Mouse (Mus musculus): ENCODE results near the gene Sppl2b. TPM values are rescaled to one million over a fixed set of nuclear protein-coding genes. Genes with fewer than 3 reads are reported as not detected.

The Sppl2b gene
- total RNA-seq, 2 experiments from 2014 or later = 11.3 to 18.5 TPM

DNA sequence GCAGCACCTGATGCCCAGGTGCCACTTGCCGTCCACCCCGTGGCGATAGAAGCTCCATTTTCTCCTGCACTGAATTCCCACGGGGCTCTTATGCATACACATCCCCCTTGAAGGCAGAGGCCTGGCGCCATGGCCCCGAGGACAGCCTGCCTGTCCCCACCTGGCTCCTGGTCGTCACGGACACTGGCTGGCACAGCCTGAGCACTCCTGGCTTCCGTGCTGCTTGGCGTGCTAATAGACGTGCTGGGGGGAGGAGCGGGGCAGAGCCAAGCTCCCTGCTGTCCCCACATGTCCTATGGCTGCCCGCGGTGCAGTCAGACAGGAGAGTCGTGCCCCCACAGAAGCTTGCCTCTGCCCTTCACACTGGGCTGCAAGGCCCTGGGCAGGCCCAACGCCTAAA lies 9.4 kb downstream of the Sppl2b start:
- Histone ChIP-seq H3K27ac (peak overlapping the region; percentile 82), H3K4me3 (no peak overlapping the region)
- intact Hi-C loops (cut with DNase I) = no loop called here
- peak; percentile 89 for DNase-seq
- TF ChIP-seq CTCF (IDR thresholded peaks at IDR 0.05) = no peak

DNA sequence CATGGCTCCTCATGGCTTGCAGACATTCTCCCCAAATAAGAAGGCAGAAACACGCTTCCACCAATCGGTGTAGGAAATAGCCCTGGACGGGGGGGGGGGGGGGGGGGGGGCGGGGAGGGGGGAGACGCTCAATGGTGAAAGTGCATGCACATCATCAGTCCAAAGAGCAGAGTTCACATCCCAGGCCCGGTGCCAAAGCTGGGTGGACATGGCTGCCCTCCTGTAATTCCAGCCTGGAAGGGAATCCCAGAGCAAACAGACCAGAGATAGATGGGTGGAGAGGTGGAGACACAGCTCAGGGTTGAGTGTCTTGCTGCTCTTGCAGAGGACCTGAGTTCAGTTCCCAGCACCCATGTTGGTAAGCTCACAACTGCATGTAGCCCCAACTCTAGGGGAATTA lies 15.9 kb downstream of the Sppl2b start:
- DNase-seq = no peak
- Histone ChIP-seq H3K27ac (no peak overlapping the region), H3K4me3 (no peak overlapping the region)
- intact Hi-C loops (cut with DNase I) = no loop called here
- TF ChIP-seq CTCF (IDR thresholded peaks at IDR 0.05) = no peak

DNA sequence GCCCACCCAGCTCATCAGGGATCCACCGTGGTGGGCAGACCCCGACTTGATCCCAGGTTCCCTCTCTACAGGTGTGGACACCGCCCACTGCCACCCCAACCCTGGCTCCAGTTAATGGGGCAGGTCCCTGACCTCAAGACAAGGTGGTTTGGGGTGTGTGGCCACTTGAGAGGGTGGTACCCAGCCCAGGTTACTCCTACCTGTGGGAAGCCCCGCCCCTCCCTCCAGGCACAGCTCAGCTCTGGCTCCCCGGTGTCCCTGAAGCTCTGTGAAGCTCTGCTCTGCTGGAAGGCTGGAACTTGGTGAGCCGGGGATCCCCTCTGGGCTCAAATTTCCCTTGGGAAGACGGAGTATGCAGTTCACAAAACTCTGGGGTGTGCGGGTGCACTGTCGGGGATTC lies 16.5 kb downstream of the Sppl2b start, which contains the start of gene Tmprss9:
TSS of gene Tmprss9 (plus strand) at position 268 of the 400 bp plus-strand sequence.
- intact Hi-C loops (cut with DNase I) = no loop called here
- no peak for TF ChIP-seq CTCF (IDR thresholded peaks at IDR 0.05)
- Histone ChIP-seq H3K4me3 (no peak within 1 kb of the TSS), H3K27ac (no peak within 1 kb of the TSS)
- DNase-seq = no peak

DNA sequence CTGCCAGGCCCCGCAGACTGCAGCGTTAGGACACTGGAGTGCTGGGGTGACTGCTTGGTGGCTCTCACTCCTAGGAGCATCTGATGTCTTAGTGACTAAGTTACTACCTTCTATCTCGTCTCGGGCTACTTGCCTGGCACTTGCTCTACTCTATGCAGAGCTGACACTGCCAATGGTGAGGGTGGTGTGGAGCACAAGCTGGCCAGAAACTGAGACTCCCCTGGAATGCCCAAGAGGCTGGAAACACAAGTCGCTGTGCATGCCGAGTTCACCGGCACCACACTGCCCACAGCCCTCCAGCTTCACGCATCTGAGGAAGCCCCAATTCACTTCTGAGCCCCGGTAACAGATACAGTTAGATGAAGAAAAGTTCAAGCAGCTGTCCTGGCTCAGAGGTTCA lies 19.0 kb downstream of the Sppl2b start:
- no peak for TF ChIP-seq CTCF (IDR thresholded peaks at IDR 0.05)
- DNase-seq = peak; percentile 76
- H3K4me3 ChIP-seq = no peak overlapping the region
- intact Hi-C loops (cut with DNase I) = no loop called here
- peak overlapping the region; percentile 80 for H3K27ac ChIP-seq

DNA sequence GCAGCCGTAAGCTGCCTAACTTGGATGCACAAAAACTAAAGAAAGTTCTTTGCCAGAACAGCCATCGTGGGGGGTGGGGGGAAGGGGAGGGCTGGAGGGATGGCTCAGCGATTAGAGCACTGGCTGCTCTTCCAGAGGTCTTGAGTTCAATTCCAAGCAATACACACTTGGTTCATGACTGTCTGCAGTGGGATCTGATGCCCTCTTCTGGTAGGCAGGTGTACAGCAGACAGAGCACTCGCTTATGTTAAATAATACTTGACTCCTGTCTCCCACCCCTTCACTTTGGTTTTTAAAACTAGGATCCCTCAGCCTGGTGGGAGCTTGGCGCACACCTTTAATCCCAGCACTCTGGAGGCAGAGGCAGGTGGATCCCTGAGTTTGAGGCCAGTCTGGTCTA lies 21.0 kb downstream of the Sppl2b start:
- intact Hi-C loops (cut with DNase I) = loop anchor here (2.0 kb wide), 1 partner anchor 53 kb away; no protein-coding TSS in a partner anchor
- peak; percentile 95 for TF ChIP-seq CTCF (IDR thresholded peaks at IDR 0.05)
- DNase-seq = peak; percentile 64

DNA sequence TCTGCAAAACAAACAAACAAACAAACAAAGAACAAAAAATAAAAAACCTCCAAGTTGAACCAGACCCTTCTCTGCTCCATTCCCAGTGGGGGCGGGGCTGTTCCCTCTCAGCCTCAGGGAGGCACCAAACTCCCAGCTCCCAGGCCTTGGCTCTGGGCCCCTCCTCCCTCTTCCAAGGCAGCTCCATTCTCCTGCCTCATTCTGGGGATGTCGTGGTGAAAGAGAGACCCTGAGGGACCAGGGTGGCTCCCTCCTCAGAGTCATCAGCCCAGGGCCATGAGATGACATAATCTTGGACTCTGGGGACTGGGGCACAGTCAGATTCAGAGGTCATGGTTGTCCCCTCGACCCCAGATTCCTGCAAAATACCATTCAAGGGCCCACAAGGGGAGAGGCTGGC lies 21.5 kb downstream of the Sppl2b start:
- no peak for TF ChIP-seq CTCF (IDR thresholded peaks at IDR 0.05)
- DNase-seq = no peak
- Histone ChIP-seq H3K4me3 (no peak overlapping the region), H3K27ac (no peak overlapping the region)
- intact Hi-C loops (cut with DNase I) = loop anchor here (2.0 kb wide), 1 partner anchor 54 kb away; no protein-coding TSS in a partner anchor

More for the DNA sequence above, 21.0 kb downstream of the Sppl2b start:
- no peak overlapping the region for H3K27ac ChIP-seq
- no peak overlapping the region for H3K4me3 ChIP-seq

DNA sequence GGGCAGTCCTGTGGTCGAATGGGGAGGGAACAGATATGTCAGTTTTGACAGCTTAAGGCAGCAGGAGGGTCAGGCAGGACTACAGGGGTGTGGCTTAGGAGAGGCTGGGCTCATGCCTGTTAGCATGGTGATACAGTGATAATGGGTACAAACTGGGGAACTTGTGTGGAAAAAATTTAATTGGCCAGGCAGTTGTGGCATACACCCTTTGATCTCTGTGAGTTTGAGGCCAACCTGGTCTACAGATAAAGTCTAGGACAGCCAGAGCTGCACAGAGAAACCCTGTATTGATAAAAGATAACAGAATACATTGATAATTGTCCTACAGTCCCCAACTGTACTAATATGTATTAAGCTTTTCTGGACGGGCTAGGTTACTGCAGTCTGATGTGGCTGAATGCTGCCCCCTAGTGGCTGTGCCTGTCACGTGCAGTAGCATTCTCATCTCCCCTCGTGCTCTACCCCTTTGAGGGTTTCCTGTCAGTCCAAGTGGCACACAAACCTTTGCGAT lies 25.1 kb downstream of the Sppl2b start:
- intact Hi-C loops (cut with DNase I) = loop anchor here (1.0 kb wide), 1 partner anchor 133 kb away; no protein-coding TSS in a partner anchor
- no peak overlapping the region for H3K27ac ChIP-seq
- peak; percentile 96 for TF ChIP-seq CTCF (IDR thresholded peaks at IDR 0.05)
- DNase-seq = peak; percentile 77
- H3K4me3 ChIP-seq = no peak overlapping the region

DNA sequence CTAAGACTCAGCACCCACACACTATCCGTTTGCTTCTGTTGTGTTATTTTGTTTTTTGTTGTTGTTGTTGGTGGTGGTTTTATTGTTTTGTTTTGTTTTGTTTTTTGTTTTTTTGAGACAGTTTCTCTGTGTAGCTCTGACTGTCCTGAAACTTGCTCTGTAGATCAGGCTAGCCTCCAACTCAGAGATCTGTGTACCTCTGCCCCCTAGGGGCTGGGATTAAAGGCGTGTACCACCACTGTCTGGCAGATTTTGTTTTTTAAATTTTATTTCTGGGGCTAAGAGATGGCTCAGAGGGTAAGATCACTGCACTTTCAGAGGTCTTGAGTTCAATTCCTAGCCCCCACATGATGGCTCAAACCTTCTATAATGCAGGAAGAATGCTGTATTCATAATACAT lies 25.8 kb downstream of the Sppl2b start:
- no peak overlapping the region for H3K4me3 ChIP-seq
- no peak for DNase-seq
- H3K27ac ChIP-seq = no peak overlapping the region
- TF ChIP-seq CTCF (IDR thresholded peaks at IDR 0.05) = no peak
- intact Hi-C loops (cut with DNase I) = loop anchor here (1.0 kb wide), 2 partner anchors 114 to 134 kb away; no protein-coding TSS in a partner anchor

DNA sequence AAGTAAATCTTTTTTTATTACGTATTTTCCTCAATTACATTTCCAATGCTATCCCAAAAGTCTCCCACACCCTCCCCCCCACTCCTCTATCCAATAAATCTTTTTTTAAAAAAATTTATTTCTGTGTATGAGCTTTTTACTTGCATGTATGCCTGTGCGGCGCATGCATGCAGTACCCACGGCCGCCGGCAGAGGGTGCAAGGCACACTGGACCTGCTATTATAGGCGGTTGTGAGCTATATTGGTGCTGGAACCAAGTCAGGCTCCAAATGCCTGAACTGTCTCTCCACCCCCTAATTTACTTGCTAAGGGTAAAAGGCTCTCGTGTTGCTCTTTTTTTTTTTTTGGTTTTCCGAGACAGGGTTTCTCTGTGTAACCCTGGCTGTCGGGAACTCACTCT lies 26.2 kb downstream of the Sppl2b start:
- peak; percentile 85 for DNase-seq
- peak; percentile 76 for TF ChIP-seq CTCF (IDR thresholded peaks at IDR 0.05)
- intact Hi-C loops (cut with DNase I) = loop anchor here (1.0 kb wide), 1 partner anchor 114 kb away; no protein-coding TSS in a partner anchor
- H3K27ac ChIP-seq = no peak overlapping the region
- H3K4me3 ChIP-seq = no peak overlapping the region

DNA sequence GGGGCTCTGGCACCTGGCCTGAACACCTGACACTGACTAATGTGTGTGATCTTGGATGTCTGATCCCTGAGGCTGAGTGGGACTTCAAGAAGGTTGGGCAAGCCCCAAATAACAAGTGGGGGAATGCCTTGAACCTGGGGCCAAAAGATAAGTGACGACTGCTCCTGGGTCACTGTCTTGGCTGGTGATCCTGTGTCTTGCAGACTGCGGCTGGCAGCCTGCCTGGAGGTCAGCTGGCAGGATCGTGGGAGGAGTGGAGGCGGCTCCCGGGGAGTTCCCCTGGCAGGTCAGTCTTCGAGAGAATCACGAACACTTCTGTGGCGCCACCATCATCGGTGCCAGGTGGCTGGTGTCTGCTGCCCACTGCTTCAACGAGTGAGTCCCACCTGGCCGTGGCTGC lies 32.1 kb downstream of the Sppl2b start:
- intact Hi-C loops (cut with DNase I) = no loop called here
- DNase-seq = peak; percentile 89
- Histone ChIP-seq H3K4me3 (0 out of 2 replicates have a peak overlapping the region, but pooled peaks have one; percentile 4), H3K27ac (no peak overlapping the region)
- TF ChIP-seq CTCF (IDR thresholded peaks at IDR 0.05) = no peak

DNA sequence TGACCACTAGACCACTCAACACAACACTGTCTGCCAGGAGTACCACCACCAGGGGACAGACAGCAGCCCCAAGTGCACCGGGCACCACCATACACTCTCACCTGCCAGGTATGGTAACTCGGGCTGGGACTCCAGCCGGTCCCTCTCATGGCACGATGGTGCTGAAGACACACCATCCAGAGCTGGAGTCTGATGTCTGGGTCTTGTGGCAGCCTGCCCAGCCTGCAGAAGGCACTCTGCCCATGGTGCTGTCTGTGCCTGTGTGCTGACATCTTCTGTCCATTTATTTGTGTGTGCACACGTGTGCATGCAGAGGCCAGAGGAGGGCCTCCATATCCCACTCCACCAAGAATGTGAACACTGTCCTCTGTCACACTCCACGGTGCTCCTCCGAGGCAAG lies 40.0 kb downstream of the Sppl2b start:
- Histone ChIP-seq H3K4me3 (no peak overlapping the region), H3K27ac (no peak overlapping the region)
- DNase-seq = no peak
- intact Hi-C loops (cut with DNase I) = no loop called here
- TF ChIP-seq CTCF (IDR thresholded peaks at IDR 0.05) = no peak

DNA sequence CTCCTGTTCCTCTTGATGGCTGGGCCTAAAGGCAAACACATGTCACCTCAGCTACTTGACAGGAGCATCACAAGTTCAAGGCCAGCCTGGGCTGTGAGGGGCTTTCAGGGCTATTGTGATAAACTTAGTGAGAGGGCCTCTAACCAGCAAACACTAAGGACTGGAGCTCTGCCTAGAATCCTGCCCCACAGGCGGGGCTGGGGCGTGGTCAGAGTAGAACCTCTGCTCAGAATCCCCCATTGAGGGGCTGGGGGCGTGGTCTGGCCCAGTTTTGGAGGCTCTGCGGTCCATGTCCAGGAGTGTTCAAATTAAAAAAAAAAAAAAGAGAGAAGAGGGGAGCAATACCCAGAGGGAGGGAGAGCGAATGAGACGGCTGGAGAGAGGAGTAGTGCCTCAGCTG lies 40.6 kb downstream of the Sppl2b start:
- Histone ChIP-seq H3K4me3 (no peak overlapping the region), H3K27ac (no peak overlapping the region)
- intact Hi-C loops (cut with DNase I) = no loop called here
- no peak for TF ChIP-seq CTCF (IDR thresholded peaks at IDR 0.05)
- DNase-seq = no peak

DNA sequence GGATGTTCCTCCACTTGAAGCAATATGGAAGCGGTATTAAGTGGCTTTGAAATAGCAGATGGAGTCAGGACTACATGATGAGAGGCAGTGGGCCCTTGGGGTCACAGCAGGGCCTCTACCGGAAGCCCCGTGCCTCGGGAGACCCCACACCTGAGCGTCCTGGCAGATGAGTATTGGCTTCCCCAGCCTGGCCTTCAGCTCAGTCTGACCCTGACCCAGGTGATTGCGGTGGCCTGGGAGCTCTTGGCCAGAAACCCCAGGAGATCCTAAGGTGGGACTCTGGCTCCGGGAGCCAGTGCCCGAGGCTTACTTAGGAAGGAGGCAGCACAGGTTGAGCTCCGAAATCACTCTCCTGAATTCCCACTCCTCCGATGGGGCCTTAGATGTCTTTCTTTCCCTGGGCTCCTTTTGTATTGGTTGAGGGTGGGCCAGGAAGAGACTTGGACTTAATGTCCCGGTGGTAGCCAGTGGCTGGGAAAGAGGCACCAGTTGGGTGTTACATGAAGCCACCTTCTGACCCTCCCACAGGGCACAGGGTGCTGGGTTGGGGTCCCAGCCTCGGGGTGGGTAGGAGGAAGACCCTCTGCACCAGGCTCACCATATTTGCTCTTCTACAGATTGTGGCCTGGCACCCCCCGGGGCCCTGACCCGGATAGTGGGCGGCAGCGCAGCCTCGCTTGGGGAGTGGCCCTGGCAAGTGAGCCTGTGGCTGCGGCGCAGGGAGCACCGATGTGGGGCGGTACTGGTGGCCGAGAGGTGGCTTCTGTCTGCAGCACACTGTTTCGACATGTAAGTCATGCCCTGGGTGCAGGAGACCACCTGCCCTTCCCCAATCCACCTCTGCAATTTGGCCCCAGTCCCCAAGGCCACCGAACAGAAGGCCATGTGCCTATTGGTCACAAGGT lies 41.8 kb downstream of the Sppl2b start:
- Histone ChIP-seq H3K27ac (no peak overlapping the region), H3K4me3 (no peak overlapping the region)
- DNase-seq = no peak
- no peak for TF ChIP-seq CTCF (IDR thresholded peaks at IDR 0.05)
- intact Hi-C loops (cut with DNase I) = no loop called here

Measured in gastrocnemius, adult 2 months (tissue).